Mouse (Mus musculus) G1E (cell line): ENCODE measurements around the gene Snap91. TPM values are rescaled to one million over a fixed set of nuclear protein-coding genes. Genes with fewer than 3 reads are reported as not detected.

Source experiments
- ATAC-seq: 2 replicates; pipeline ENCODE4 v1.8.0; 2016; ENCODE audit warnings: mild to moderate bottlenecking; ENCODE audit not compliant: insufficient number of reproducible peaks, poor library complexity, low FRiP score, severe bottlenecking; ENCODE audit errors: extremely low read depth
- DNase-seq: peaks from one replicate; pipeline ENCODE4 v3.0.0; 2012; ENCODE audit warnings: low spot score
- H3K27me3 ChIP-seq: 2 replicates; pipeline ENCODE4 v1.6.1; 2012; ENCODE audit warnings: mild to moderate bottlenecking, low read length, inconsistent platforms; ENCODE audit not compliant: insufficient read depth
- H3K36me3 ChIP-seq: replicated peaks from 2 replicates; pipeline ENCODE3; 2012; ENCODE audit warnings: mild to moderate bottlenecking, inconsistent platforms
- H3K4me1 ChIP-seq: 2 replicates; pipeline ENCODE4 v1.6.1; 2012; ENCODE audit warnings: low read depth, low read length, inconsistent platforms, mixed read lengths; ENCODE audit not compliant: insufficient read depth
- H3K4me3 ChIP-seq: 2 replicates; pipeline ENCODE4 v1.5.1; 2012; ENCODE audit warnings: low read depth, mild to moderate bottlenecking, inconsistent platforms, low read length, moderate library complexity, mixed read lengths
- H3K9me3 ChIP-seq: replicated peaks from 2 replicates; pipeline ENCODE4 v1.6.1; 2012; ENCODE audit warnings: inconsistent platforms
- CTCF ChIP-seq: IDR thresholded peaks from 2 replicates; pipeline ENCODE4 v1.5.1; 2012; ENCODE audit warnings: low read depth, low read length, inconsistent platforms, mixed read lengths
- GATA1 ChIP-seq: IDR thresholded peaks from 2 replicates; pipeline ENCODE4 v1.6.1; 2012; ENCODE audit warnings: borderline replicate concordance, low read length, inconsistent platforms, mixed read lengths
- GATA2 ChIP-seq: IDR thresholded peaks from 2 replicates; pipeline ENCODE4 v1.6.1; 2012; ENCODE audit warnings: low read depth, low read length, inconsistent platforms, borderline replicate concordance
- POLR2AphosphoS5 ChIP-seq: IDR thresholded peaks from 2 replicates; pipeline ENCODE4 v1.6.1; 2012; ENCODE audit warnings: low read depth, low read length, inconsistent platforms; ENCODE audit not compliant: insufficient replicate concordance
- TAL1 ChIP-seq: conservative IDR thresholded peaks from 2 replicates; pipeline ENCODE4 v1.6.1; 2012; ENCODE audit warnings: low read depth, low read length, inconsistent platforms, mixed read lengths
- polyA plus RNA-seq: library from polyadenylated mRNA; stranded (reverse); fragments of >175 nt; gene quantifications from 2 replicates; pipeline ENCODE4 v1.2.3, GENCODE M21; 2012
- total RNA-seq, 2 experiments: library from RNA; stranded (forward) in 1 of 2; stranded (reverse) in 1 of 2; fragments of 200-1000 nt in 1 of 2; fragments of >200 nt in 1 of 2; fragmentation: Nextera tagmentation in 1 of 2; gene quantifications; 2 replicates each; pipeline ENCODE4 v1.2.3; 2014 to 2017

The Snap91 gene
- total and polyA plus RNA-seq, 3 experiments = 0.05 TPM; not detected in 2

GRCm38 (mm10) chr9:86800600-86801163, 79.8 kb downstream of the Snap91 start:
- no peaks in the 10 kb centered on the region for H3K36me3 ChIP-seq
- H3K9me3 ChIP-seq = no peaks in the 10 kb centered on the region
- no peaks in the 10 kb centered on the region for H3K4me1 ChIP-seq
- H3K27me3 ChIP-seq = peaks cover 3% of the 10 kb centered on the region; the same call in 1 of the 2 replicates
- ATAC-seq (no peak), DNase-seq (no peak)
- TF ChIP-seq POLR2AphosphoS5 (no peak), GATA1 (no peak), TAL1 (no peak), GATA2 (no peak), CTCF (no peak)
- no peak overlapping the region for H3K4me3 ChIP-seq

- no peaks in the 10 kb centered on the region for H3K9me3 ChIP-seq
- no peak for TF ChIP-seq CTCF
- TF ChIP-seq POLR2AphosphoS5 = no peak
- TF ChIP-seq GATA1 = no peak
- TF ChIP-seq GATA2 = no peak
- TF ChIP-seq TAL1 = no peak
- H3K27me3 ChIP-seq = peaks cover 3% of the 10 kb centered on the region; the same call in 1 of the 2 replicates
- H3K4me3 ChIP-seq = no peak overlapping the region
- no peaks in the 10 kb centered on the region for H3K4me1 ChIP-seq
- ATAC-seq (no peak), DNase-seq (no peak)
- H3K36me3 ChIP-seq = no peaks in the 10 kb centered on the region
Observed at GRCm38 (mm10) chr9:86799099-86799498, 81.4 kb downstream of the Snap91 start.

- Histone ChIP-seq H3K36me3 (no peaks in the 10 kb centered on the region), H3K4me1 (no peaks in the 10 kb centered on the region), H3K4me3 (no peak overlapping the region), H3K27me3 (peaks cover 3% of the 10 kb centered on the region; the same call in 1 of the 2 replicates), H3K9me3 (no peaks in the 10 kb centered on the region)
- ATAC-seq (no peak), DNase-seq (no peak)
- TF ChIP-seq GATA2 = no peak
- TF ChIP-seq TAL1 = no peak
- no peak for TF ChIP-seq GATA1
- TF ChIP-seq CTCF = no peak
- no peak for TF ChIP-seq POLR2AphosphoS5
Observed at GRCm38 (mm10) chr9:86798686-86799085, 81.8 kb downstream of the Snap91 start.

GRCm38 (mm10) chr9:86798129-86798528, 82.3 kb downstream of the Snap91 start:
- ATAC-seq (no peak), DNase-seq (no peak)
- peaks cover 3% of the 10 kb centered on the region; the same call in 1 of the 2 replicates for H3K27me3 ChIP-seq
- TF ChIP-seq GATA1 (no peak), TAL1 (no peak), CTCF (no peak), POLR2AphosphoS5 (no peak), GATA2 (no peak)
- H3K4me1 ChIP-seq = no peaks in the 10 kb centered on the region
- no peak overlapping the region for H3K4me3 ChIP-seq
- H3K36me3 ChIP-seq = no peaks in the 10 kb centered on the region
- no peaks in the 10 kb centered on the region for H3K9me3 ChIP-seq

- H3K4me1 ChIP-seq = no peaks in the 10 kb centered on the region
- H3K27me3 ChIP-seq = peaks cover 3% of the 10 kb centered on the region; the same call in 1 of the 2 replicates
- no peaks in the 10 kb centered on the region for H3K9me3 ChIP-seq
- DNase-seq = no peak
- no peaks in the 10 kb centered on the region for H3K36me3 ChIP-seq
- H3K4me3 ChIP-seq = no peak overlapping the region
- no peak for ATAC-seq
- TF ChIP-seq GATA1 = no peak
- TF ChIP-seq TAL1 = no peak
- no peak for TF ChIP-seq POLR2AphosphoS5
- TF ChIP-seq GATA2 = no peak
- TF ChIP-seq CTCF = no peak
Observed at GRCm38 (mm10) chr9:86797553-86797952, 82.9 kb downstream of the Snap91 start.

- H3K4me1 ChIP-seq = no peaks in the 10 kb centered on the region
- H3K9me3 ChIP-seq = no peaks in the 10 kb centered on the region
- DNase-seq (no peak), ATAC-seq (no peak)
- H3K4me3 ChIP-seq = no peak overlapping the region
- TF ChIP-seq GATA2 (no peak), POLR2AphosphoS5 (no peak), GATA1 (no peak), TAL1 (no peak), CTCF (no peak)
- peaks cover 5% of the 10 kb centered on the region; the same call in 1 of the 2 replicates for H3K27me3 ChIP-seq
- H3K36me3 ChIP-seq = no peaks in the 10 kb centered on the region
Observed at GRCm38 (mm10) chr9:86795236-86795635, 85.2 kb downstream of the Snap91 start.

GRCm38 (mm10) chr9:86791927-86792326, 88.5 kb downstream of the Snap91 start:
- Histone ChIP-seq H3K36me3 (no peaks in the 10 kb centered on the region), H3K9me3 (no peaks in the 10 kb centered on the region), H3K4me3 (no peak overlapping the region), H3K4me1 (no peaks in the 10 kb centered on the region), H3K27me3 (peaks cover 2% of the 10 kb centered on the region; the same call in 1 of the 2 replicates)
- DNase-seq (no peak), ATAC-seq (no peak)
- TF ChIP-seq GATA1 (no peak), TAL1 (no peak), CTCF (no peak), POLR2AphosphoS5 (no peak), GATA2 (no peak)
